Comparison of ENCODE assay signal across 7 mouse cellular contexts in the genomic region with DNA sequence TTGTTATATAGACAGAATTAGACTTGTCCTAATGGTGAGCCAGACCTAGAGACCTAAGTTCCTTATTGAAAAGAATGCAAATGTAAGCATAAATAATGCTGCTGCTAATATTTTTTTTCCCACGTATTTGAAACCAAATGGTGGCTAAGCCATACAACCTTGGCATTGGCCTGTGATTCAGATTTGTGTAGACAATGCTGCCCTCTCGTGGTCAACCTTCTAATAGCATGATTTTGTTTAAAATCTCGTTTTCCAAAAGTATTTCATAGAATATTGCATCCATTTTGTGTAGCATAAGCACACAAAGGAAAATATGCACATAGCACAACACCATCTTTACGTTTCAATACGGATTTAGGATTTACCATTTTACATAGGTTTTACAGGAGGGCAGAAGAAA.
DNase-seq lines count a peak whose midpoint lies in the region; ATAC-seq lines count a peak whose summit lies in the region.

No protein-coding gene starts in this region.

- DNase-seq in midbrain, embryonic 11.5 days (ENCODE audit: low spot score, missing footprints): peak; percentile 96
- DNase-seq in T-cell, adult 2 months (ENCODE audit: low spot score): peak; percentile 72
- DNase-seq in cerebellum, postnatal 25 days: peak; percentile 47 to 76
- DNase-seq in heart, postnatal 4 days: peak; percentile 78
- peak; percentile 60 for DNase-seq in retina, postnatal 7 days (ENCODE audit: low read depth, low spot score)

- H3K9me3 ChIP-seq in midbrain, embryonic 11.5 days (ENCODE audit: control insufficient read depth, low read length): no peaks in the 10 kb centered on the region
- H3K9me3 ChIP-seq in midbrain, embryonic 13.5 days: no peaks in the 10 kb centered on the region
- H3K9me3 ChIP-seq in limb, embryonic 12.5 days: no peaks in the 10 kb centered on the region

- H3K27me3 ChIP-seq in midbrain, embryonic 11.5 days (ENCODE audit: control insufficient read depth, insufficient read depth, low read length): no peaks in the 10 kb centered on the region
- no peaks in the 10 kb centered on the region; the same call in 1 of the 2 replicates for H3K27me3 ChIP-seq in midbrain, embryonic 13.5 days
- peaks cover 13% of the 10 kb centered on the region for H3K27me3 ChIP-seq in limb, embryonic 12.5 days

- H3K4me3 ChIP-seq in midbrain, embryonic 11.5 days (ENCODE audit: low read depth, low read length): no peak overlapping the region
- H3K4me3 ChIP-seq in midbrain, embryonic 13.5 days (replicated peaks): no peak overlapping the region
- no peak overlapping the region for H3K4me3 ChIP-seq in limb, embryonic 12.5 days (replicated peaks)

- peaks cover 11% of the 10 kb centered on the region for H3K4me1 ChIP-seq in midbrain, embryonic 11.5 days (ENCODE audit: control insufficient read depth, insufficient read depth, low read length)
- peaks cover 23% of the 10 kb centered on the region for H3K4me1 ChIP-seq in midbrain, embryonic 13.5 days (replicated peaks)
- H3K4me1 ChIP-seq in limb, embryonic 12.5 days (replicated peaks): peaks cover 9% of the 10 kb centered on the region

- no peaks in the 10 kb centered on the region for H3K36me3 ChIP-seq in midbrain, embryonic 11.5 days (ENCODE audit: control insufficient read depth, insufficient read depth, low read length)
- no peaks in the 10 kb centered on the region for H3K36me3 ChIP-seq in midbrain, embryonic 13.5 days
- H3K36me3 ChIP-seq in limb, embryonic 12.5 days: no peaks in the 10 kb centered on the region

- ATAC-seq in midbrain, embryonic 11.5 days (ENCODE audit: low FRiP score): no peak
- ATAC-seq in midbrain, embryonic 13.5 days: no peak
- 0 out of 2 replicates have a peak, but pooled peaks have one; percentile 21 for ATAC-seq in limb, embryonic 12.5 days (ENCODE audit: insufficient number of reproducible peaks, insufficient read depth, low FRiP score, low TSS enrichment, low read depth)

- H3K9ac ChIP-seq in midbrain, embryonic 11.5 days (ENCODE audit: low read length): no peak overlapping the region
- no peak overlapping the region for H3K9ac ChIP-seq in midbrain, embryonic 13.5 days (replicated peaks)
- no peak overlapping the region for H3K9ac ChIP-seq in limb, embryonic 12.5 days (replicated peaks)

- H3K27ac ChIP-seq in midbrain, embryonic 11.5 days (ENCODE audit: low read depth, low read length): no peak overlapping the region
- H3K27ac ChIP-seq in midbrain, embryonic 13.5 days: no peak overlapping the region
- H3K27ac ChIP-seq in limb, embryonic 12.5 days: no peak overlapping the region

- H3K4me2 ChIP-seq in midbrain, embryonic 11.5 days: no peak overlapping the region
- H3K4me2 ChIP-seq in midbrain, embryonic 13.5 days (replicated peaks): no peak overlapping the region
- H3K4me2 ChIP-seq in limb, embryonic 12.5 days: peak overlapping the region; percentile 22

- 1% methylated on average over 5 of the region's 5 CpGs for WGBS in midbrain, embryonic 11.5 days
- under 1% methylated on average over 5 of the region's 5 CpGs for WGBS in midbrain, embryonic 13.5 days
- WGBS in limb, embryonic 12.5 days: 3% methylated on average over 5 of the region's 5 CpGs
